Mouse (Mus musculus) T-cell, adult 2 months (primary cell): ENCODE data around the gene Gcnt1.

Experiments used
- DNase-seq: peaks from one replicate; pipeline ENCODE4 v3.0.0; 2022; ENCODE audit warnings: low spot score

Gene Gcnt1

DNA sequence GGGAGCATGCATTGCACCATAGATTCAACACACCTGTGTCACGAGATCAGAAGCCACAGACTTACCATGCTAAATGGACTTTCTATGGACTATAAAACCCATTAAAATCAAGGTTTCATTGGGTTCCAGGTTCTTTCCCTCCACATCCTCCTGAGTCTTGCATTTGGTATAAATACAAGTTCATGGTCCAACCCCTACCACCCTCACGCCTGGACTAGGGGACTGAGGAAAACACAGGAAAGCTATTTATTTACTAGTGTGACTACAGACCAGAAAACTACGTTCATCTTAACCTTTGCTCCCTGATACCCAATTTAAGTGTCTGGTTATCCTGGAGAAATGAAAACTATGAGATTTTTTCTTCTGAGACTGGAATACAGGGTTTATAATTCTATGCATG is at the start of gene Gcnt1:
Gcnt1 (minus strand) TSS at position 144 of the 400 bp plus-strand sequence.
- no peak for DNase-seq

DNA sequence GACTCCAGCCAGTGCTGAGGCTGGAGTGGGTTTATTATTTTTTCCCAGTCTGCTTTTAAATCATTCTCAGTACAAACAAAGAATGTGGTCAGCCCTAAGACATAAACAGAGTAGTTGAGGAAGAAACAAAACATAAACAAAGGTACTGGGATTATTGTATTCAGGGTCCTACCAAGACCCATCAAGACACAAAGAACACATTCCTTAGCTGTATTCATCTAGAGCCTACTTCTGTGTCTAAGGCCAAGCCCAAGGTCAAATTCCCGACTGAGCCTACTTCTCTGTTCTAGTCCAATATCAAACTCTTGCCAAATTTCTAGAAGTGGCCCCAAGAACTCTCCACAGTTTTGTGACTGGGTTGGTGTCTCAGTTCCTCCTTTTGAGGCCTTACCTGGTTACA is 45.2 kb upstream of the Gcnt1 start:
- DNase-seq, result no peak

DNA sequence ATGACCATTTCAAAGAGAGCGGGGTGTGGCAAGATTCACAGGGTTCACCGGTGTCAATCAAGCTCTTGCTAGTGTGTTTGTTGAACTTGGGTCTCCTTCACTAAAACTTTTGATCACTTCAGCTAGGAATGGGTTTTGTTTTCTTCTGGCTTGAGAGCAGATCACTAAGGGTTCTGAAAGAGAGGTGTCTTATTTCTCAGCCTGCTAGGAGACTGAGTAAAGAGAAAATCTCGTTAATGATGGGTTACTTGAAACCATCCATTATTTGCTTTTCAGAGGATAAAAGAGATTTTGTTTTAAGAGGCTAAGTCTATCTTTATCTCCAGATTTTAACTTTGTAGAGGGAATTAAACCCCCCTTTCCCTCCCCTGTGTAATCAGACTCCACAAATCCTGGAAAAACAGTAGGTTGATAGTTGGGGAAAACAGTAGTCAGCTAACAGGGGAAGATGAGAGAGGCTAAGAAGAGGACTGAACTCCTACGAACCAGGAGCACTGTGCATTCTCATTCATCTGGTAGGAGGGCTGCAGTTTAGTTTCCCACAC is 40.3 kb upstream of the Gcnt1 start:
- no peak for DNase-seq

DNA sequence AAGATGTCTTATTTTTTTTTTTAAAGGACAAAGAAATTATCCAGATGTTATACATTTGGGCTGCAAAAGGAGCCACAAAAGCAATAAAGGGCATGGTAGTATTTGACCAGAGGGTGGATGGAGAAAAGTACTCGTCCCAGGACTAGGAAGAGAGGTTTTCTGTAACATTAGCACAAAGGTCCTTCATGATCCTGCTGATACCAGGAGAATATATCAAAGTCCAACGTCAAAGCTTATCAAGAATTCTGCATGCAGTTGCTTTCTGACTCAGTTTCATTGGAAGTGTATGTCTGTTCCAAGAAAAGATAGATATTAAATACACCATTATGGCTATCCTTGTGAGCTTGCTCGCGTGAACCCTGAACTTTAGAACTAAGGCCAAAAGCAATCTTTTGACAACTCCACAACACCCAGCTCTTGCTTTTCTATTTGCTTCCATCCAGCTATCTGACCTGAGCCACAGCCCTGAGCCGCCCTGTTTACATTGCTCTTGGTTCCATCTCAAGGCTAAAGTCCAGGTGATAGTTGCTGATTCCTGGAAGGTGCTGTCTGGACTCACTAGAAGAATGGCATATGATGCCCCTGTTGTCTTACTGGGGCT is 37.9 kb upstream of the Gcnt1 start:
- DNase-seq, result no peak

DNA sequence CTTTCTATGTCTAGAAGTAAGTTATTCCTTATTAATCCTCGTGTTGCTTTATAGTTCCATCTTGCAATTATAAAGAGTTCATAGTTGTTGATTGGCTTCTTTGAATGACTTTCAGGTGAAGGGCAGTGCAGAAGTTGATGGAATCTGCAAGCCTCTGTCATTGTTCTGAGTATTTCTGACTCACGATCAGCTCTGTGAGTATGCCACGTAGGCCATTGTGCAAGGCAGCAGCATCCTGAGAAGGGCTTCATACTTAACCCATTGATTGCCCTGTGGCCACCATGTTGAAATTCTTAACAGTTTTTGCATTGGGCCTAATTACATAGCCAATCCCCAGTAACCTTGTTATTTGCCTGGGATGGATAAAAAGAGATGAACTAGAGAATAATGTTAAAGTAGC is 36.7 kb upstream of the Gcnt1 start:
- DNase-seq, result no peak

DNA sequence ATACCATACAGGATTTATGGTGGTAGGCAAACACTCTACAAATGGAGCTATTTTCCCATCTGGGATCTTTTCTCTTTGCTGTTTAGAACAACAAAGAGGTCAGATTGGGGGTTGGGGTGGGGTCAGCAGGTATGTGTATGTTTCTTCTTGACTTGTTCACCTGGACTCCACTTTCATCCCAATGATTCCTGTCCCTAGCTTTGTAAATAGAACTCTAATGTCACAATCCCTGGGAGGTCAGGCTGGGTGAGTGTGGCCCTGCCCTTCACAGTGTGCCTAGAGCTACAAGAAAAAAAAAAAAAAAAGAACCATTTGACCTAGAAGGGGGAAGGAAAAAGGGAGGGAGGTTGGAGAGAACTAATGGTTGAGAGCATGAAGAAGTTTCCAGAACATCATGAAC is 35.9 kb upstream of the Gcnt1 start:
- DNase-seq, result no peak

DNA sequence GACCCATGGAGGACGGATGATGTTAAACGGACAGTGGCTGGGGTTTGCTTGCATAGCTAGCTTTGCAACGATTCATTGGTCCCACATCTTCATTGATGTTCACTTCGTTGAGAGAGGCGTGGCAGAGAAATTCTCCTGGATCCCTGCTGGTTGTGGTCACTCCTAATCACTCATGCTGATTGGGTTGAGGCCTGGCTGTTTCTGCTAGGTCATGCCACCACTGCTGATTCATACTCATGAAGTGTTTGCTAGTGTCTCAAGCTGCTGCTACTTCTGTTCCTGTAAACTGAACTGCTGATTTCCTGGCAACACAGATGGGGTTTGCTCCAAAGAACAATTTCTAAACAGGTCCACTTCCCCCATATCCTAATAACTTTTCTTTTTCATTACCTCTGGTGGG is 34.2 kb upstream of the Gcnt1 start:
- no peak for DNase-seq

DNA sequence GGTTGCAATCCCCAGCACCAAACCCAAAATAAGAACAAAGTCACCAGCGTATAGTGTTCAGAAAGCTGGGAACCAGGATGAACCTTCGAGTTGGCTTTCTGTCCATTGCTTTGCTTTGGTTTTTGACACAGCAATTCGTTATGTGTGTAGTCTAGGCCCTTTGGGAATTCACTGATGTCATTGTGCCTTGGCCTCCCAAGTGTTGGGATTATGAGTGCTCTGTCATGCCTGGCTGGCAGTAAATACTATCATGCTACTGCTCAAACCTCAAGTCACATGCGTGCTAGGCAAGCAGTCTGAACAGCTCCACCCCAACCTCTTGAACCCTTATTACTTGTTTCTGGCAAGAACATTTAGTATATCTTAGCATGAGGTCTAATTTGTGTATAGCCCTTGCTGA is 30.5 kb upstream of the Gcnt1 start:
- DNase-seq, result no peak

DNA sequence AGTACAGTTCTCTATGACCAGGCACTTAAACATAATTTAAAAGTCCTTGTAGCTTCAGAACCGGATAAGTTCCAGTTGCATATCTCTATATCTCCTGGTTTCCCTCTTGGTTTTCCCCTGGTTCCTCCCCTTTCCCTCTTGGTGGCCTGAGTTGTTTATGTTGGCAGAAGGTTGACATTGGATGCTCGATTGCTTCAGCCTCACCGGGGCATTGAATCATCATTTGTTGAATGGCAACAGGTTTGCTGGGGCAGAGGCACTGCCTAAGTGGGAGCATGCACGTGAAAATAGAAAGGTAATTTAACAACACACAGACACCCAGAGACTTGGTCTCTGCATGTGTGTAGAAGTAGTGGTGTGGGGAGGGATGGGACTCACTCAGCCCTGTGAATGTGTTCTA is 27.9 kb upstream of the Gcnt1 start:
- no peak for DNase-seq

DNA sequence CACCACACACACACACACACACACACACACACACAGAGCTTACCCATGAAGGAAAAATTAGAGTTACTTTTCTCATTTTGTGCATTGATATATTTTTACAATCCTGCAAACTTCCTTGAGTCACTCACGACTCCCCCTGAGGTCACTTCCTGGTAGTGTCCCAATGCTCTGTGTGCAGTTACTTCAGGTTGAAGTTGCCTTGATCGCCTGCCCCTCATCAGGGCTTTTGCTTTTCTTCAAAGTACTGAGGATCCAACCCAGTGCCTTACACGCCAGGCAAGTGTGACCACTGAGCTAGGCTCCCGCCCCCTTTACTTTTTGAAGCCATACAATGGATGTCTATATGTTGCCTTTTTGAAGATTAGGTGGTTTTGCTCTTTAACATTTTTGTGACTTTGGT is 27.3 kb upstream of the Gcnt1 start:
- no peak for DNase-seq

DNA sequence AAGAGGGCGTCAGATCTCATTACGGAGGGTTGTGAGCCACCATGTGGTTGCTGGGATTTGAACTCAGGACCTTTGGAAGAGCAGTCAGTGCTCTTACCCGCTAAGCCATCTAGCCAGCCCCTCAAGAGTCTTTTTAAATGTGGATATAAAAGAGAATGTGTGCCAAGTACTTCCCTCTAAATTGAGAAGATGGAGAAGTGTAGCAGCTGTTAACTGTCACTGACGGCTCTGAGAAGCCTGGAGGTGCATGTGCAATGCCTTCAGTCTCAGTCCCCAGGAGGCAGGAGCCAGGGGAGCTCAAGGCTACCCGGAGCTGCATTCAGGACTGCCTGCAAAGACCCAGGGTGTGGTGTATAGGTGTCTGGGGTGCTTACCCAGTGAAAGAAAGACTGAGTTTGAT is 25.3 kb upstream of the Gcnt1 start:
- DNase-seq, result no peak

DNA sequence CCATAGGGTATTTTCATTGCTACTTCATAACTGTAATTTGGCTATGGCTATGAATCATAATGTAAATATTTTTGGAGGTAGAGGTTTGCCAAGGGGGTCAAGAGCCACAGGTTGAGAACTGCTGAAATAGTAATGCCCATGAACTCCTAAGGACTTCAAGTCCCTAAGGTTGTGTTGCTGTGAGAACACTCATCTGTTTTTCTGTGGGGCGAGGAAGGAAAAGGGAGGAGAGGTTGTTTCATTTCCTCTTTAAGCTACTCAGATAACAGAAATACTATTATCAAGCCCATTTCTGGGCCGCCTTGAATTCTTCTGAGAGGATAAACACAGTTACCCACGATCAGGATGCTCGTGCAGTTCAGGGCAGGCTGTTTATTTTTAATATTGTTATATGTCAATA is 24.2 kb upstream of the Gcnt1 start:
- no peak for DNase-seq

DNA sequence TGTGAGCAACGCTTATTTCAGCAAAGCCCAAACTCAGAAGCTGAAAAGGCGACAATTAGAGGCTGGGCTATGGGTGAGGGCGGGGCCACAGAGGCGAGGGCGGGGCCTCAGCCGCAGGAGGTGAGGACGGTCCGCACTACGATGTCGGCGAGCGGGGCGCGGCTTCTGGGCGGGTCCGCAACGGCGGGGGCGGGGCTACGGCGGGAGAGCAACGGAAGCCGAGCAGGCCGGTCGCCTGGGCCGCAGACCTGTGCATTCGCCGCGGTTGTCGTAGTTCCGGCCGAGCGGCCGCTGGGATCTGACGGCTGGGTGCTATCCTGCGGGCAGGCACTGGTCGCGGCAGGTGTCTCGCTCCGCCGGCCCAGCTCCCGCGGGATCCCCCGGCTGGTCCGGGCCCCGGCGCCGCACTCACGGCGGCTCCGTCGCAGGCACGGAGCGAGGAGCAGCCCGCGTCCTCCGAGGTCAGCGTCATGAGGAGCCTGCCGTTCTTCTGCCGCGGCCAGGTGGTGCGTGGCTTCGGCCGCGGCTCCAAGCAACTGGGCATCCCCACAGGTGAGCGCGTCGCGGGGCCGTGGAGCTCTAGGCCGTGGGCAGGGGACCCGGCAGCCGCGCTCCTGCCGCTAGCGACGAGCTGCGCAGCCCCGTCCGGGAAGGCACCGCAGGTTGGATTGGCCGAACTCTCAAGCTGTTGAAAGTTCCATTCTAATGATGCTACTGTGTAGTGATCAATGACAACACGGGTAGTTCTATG is 21.4 kb upstream of the Gcnt1 start, which contains the start of gene Rfk:
Rfk (plus strand) TSS at position 203 of the 751 bp plus-strand sequence.
- peak; percentile 86 for DNase-seq

DNA sequence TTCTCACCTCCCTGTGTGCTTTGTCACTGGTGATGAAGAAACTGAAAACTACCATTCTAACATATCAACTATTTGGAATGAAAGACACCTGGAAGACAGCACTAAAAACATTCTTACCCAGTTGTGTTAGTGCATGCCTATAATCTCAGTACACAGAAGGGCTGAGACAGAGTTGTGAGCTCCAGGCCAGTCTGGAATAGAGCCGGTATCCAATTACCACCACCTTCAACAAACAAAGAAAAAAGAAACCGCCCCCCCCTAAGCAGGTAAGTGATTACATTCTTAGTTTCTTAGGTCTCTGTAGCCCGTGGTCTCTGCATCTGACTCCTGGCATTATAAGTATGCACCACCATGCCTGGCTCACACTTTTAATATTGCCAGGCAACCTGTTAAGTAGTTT is 20.2 kb upstream of the Gcnt1 start:
- no peak for DNase-seq

DNA sequence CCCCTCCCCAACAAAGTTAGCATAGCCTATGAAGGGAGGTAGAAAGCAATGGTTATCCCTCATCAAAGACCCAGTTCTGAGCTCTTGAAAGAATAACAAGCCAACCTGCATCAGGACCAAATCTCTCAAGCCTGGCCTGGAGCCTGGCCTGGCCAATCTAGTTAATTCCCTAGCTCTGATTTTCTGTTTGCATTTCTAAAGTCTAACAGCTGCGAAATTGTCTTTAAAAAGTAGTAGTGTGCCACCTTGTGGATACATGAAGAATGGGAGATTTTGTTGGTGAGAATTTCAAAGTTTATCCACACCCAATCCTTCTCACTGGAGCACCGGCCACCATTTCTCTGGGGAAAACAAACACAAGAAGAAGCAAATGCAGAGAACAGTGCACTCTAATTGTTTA is 15.8 kb upstream of the Gcnt1 start:
- no peak for DNase-seq

DNA sequence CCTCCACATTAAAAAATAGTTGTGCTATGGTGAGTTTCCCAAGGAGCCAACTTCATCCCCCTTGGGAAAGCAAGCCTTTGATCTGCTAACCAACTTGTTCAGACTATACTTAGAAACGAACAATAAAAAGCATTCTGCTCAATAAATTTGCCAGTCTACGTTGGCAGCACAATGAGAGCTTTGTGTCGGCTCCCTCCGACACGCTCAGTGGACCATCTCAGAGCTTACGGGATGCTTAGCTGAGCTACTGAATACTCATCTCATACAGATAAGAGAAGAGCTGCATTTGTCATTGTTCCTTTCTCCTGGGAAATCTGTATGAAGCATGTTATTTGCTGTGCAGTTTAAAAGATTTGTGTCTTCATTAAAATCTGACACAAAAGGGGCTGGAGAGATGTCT is 13.8 kb upstream of the Gcnt1 start:
- no peak for DNase-seq

DNA sequence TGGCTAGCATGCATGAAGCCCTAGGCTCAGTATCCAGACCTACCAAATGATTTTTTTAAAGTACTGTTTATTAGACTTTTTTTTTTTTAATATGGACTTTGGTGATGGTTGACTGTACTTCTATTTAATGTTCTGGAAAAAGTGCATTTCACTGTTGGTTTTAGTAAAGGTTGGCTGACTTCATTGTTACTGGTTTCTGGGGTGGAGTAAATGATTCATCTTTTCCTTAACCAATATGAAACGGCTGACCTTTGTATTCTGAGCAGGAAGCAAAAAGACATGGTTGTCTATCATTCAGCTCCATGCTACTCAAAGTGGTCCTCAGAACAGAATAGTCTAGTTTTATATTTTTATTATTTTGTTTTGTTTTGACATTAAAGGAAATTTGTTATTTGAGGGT is 12.8 kb upstream of the Gcnt1 start:
- no peak for DNase-seq

DNA sequence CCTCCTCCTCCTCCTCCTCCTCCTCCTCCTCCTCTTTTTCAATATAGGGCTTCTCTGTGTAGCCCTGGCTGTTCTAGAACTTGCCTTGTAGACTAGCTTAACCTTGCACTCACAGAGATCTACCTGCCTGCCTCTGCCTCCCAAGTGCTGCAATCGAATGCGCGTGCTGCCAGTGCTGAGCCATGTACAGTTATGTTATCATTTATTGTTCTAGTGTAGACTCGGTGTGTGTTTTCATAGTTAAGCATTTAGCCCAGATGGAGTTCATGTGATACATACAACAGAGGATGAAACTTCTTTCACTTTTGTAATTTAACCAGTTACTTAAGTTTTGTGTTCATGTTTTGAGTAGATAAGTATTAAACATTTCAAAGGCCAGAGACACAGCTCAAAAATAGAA is 12.4 kb upstream of the Gcnt1 start:
- DNase-seq, result no peak

DNA sequence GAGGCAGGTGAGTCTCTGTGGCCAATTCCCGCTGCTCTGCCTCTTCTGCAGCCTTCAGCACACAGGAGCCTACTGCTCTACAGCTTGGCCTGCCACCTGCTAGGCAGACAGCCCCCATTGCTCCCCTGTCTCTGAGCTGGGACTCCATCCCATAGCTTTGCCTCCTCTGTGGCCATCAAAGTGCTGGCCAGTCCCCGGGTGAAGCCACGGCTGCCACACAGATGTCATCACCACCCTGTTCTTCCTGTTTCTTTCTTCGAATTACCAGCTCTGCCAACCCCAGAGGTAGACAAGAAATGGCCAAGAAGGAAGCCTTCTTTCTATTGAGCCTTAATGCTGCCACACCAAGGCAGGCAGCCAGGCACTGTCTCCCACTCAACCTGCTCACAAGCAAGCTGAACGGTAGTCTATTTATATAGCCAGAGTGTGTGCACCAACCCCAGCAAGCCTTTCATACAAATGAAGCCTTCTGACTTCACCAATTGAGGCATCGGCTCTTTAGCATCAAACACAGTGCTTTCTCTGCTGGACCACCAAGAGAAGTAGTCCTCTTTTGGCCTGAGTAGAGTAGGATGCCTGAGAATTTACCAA is 10.3 kb upstream of the Gcnt1 start:
- no peak for DNase-seq

DNA sequence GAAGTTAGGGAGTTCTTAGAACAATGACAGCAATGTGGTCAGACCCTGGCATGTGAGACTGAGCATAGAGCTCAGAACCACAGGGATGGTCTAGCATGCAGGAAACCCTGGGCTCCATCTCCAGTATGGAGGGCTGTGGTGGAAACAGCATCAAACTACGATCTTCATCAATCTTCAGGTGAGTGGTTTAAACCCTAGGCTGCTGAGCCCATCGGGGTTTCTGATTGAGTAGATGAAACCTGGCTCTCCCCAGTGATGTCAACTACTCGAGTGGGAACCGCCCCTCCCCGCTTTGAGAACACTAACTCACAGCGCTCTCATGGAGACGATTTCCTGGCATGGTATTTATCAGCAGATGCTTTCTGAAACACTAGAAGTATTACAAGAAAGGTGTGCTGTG is 7.9 kb upstream of the Gcnt1 start:
- no peak for DNase-seq

DNA sequence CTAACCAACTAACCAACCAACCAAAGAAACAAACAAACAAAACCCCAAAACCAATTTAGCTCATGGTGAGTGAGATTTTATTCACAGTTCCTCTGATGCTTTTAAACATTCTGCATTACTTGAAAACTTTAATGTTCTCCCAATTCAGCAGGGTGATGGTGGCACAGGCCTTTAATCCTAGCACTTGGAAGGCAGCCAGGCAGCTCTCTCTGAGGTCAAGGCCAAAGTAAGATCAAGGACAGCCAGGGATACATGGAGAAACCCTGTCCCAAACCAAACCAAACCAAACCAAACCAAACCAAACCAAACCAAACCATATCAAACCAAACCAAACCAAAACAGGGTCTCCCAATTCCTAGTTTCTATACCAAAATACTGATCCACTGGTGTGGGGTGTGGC is 6.2 kb upstream of the Gcnt1 start:
- DNase-seq, result no peak

DNA sequence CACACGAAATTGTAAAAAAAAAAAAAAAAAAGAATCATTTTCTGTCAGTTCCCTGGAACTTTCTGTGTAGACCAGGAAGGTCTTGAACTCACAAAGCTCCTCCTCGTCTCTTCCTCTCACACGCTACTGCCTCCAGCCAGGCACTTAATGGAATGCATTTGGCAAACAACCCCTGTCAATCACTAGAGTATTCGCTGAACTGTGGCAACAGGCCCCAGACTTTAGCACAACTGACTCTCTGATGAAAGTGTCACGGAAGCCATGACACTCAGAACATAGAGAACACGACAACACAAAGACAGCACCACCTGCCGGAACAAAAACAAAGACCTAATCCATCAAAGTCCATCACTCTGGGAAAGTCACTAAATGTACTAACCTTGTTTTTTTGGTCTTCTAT is 3.1 kb downstream of the Gcnt1 start:
- DNase-seq, result no peak

DNA sequence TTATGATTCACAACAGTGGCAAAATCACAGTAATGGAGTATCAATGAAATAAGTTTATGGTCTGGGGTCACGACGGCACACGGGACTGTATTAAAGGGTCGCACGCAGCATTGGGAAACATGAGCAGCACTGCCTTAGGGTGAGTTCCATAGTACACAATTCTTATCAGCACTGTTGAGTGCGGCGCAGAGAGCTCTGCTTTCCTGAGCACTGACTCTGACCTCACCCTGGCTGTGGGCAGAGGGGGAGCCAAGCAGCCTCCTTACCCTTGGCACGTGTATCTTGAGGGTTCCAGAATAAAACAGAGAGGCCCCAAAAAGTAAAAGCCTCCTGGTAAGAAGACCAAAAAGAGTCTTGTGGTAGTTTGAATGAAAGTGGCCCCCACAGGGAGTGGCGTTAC is 4.1 kb downstream of the Gcnt1 start:
- DNase-seq, result no peak
